Mouse (Mus musculus) liver, embryonic 13.5 days (tissue): Measurements from ENCODE around the gene Dnm3. TPM values are rescaled to one million over a fixed set of nuclear protein-coding genes. Genes with fewer than 3 reads are reported as not detected.

Experiments used
- ATAC-seq: fragments of 200-750 bp; cut with Nextera tagmentation; 2 replicates; pipeline ENCODE4 v1.8.0; 2017; ENCODE audit warnings: low read depth, mild to moderate bottlenecking, moderate number of reproducible peaks, moderate library complexity
- DNase-seq: peaks from one replicate; pipeline ENCODE4 v3.0.0; 2022
- H3K27ac ChIP-seq: fragments of 300-500 bp; sonication (generic); 2 replicates; pipeline ENCODE4 v1.5.1; 2015; ENCODE audit warnings: moderate library complexity, mild to moderate bottlenecking, inconsistent platforms
- H3K27me3 ChIP-seq: fragments of 300-500 bp; sonication (generic); 2 replicates; pipeline ENCODE4 v1.6.1; 2015; ENCODE audit warnings: mild to moderate bottlenecking, inconsistent platforms
- H3K36me3 ChIP-seq: fragments of 300-500 bp; sonication (generic); 2 replicates; pipeline ENCODE4 v1.6.1; 2015; ENCODE audit warnings: mild to moderate bottlenecking, inconsistent platforms
- H3K4me1 ChIP-seq: fragments of 300-500 bp; sonication (generic); replicated peaks from 2 replicates; pipeline ENCODE4 v1.6.1; 2015; ENCODE audit warnings: inconsistent platforms
- H3K4me2 ChIP-seq: fragments of 300-500 bp; sonication (generic); 2 replicates; pipeline ENCODE4 v1.6.1; 2015; ENCODE audit warnings: inconsistent platforms, mild to moderate bottlenecking, moderate library complexity
- H3K4me3 ChIP-seq: fragments of 300-500 bp; sonication (generic); replicated peaks from 2 replicates; pipeline ENCODE4 v1.5.1; 2015; ENCODE audit warnings: mild to moderate bottlenecking, inconsistent platforms
- H3K9ac ChIP-seq: fragments of 300-500 bp; sonication (generic); 2 replicates; pipeline ENCODE4 v1.6.1; 2015; ENCODE audit warnings: mild to moderate bottlenecking, inconsistent platforms
- H3K9me3 ChIP-seq: fragments of 300-500 bp; sonication (generic); replicated peaks from 2 replicates; pipeline ENCODE4 v1.6.1; 2016; ENCODE audit warnings: inconsistent platforms
- WGBS: fragments of 180-500 bp; shearing (Covaris S2); methylation state at CpG from one replicate; pipeline ENCODE4 v1.1.7; 2015; ENCODE audit not compliant: insufficient replicate concordance; 5-methylcytosine and 5-hydroxymethylcytosine counted together
- polyA plus RNA-seq: library from polyadenylated mRNA; unstranded; fragments of >200 nt; fragmentation: Nextera tagmentation; extraction: Ambion mirVana; gene quantifications from 2 replicates; pipeline ENCODE4 v1.2.1, GENCODE M21; 2015

The Dnm3 gene
- polyA plus RNA-seq, 1 experiment from 2014 or later = 1.2 TPM

DNA sequence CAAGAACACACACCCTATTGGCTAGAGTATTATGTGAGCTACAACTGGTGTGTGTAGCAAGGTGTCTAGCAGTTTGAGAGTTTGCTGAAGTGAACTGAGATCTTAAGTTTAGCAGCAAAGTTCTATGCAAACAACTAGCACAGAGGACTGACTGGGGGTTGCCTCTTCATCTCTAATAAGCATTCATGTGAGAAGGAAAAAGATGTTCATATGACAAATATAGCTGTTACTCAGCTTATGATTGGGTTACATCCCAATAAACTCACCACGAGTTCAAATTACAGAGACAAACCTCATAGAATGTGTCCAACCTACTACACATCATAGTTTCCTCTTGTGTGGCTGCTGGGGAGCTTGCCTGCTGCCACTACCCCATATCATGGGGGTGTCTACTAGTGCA is 434.6 kb downstream of the Dnm3 start:
- ATAC-seq (no peak), DNase-seq (no peak)
- Histone ChIP-seq H3K27me3 (no peaks in the 10 kb centered on the region), H3K9ac (no peak overlapping the region), H3K4me2 (no peak overlapping the region), H3K36me3 (no peaks in the 10 kb centered on the region), H3K9me3 (no peaks in the 10 kb centered on the region), H3K27ac (no peak overlapping the region), H3K4me1 (peaks cover 11% of the 10 kb centered on the region), H3K4me3 (no peak overlapping the region)
- 47% methylated on average over 1 of the region's 1 CpGs for WGBS

- 73% methylated on average over 5 of the region's 5 CpGs for WGBS
- no peak for ATAC-seq
- H3K27ac ChIP-seq = no peak overlapping the region
Observed at GRCm38 (mm10) chr1:162042384-162042783, 435.4 kb downstream of the Dnm3 start.

GRCm38 (mm10) chr1:162040490-162041274 is 437.2 kb downstream of the Dnm3 start:
- Histone ChIP-seq H3K4me3 (no peak overlapping the region), H3K9ac (no peak overlapping the region), H3K36me3 (no peaks in the 10 kb centered on the region), H3K27me3 (no peaks in the 10 kb centered on the region), H3K4me2 (no peak overlapping the region), H3K27ac (no peak overlapping the region), H3K4me1 (peaks cover 11% of the 10 kb centered on the region), H3K9me3 (no peaks in the 10 kb centered on the region)
- ATAC-seq (no peak), DNase-seq (no peak)
- 55% methylated on average over 6 of the region's 6 CpGs for WGBS

More at GRCm38 (mm10) chr1:162042384-162042783, 435.4 kb downstream of the Dnm3 start:
- Histone ChIP-seq H3K36me3 (no peaks in the 10 kb centered on the region), H3K9ac (no peak overlapping the region), H3K27me3 (no peaks in the 10 kb centered on the region), H3K4me2 (no peak overlapping the region), H3K4me3 (no peak overlapping the region), H3K4me1 (peaks cover 11% of the 10 kb centered on the region), H3K9me3 (no peaks in the 10 kb centered on the region)
- no peak for DNase-seq

DNA sequence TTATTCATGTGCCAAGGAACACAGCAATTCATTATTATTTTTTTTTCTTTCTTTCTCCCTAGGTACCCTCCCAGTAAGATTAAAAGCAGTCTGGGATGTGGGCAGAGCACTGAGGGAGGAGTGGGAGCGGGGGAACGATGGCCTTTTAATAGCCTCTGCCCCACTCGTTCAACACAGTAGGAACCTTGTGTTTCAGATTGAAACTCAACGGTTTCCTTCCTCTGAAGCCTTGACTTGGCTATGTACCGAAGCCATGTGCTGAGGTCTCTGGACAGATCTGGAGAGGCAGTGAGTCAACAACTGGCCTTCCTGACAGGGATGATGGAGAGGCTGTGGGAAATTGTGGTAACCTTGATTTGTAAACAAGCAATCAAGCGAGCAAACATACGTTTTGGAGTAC is 438.0 kb downstream of the Dnm3 start:
- 43% methylated on average over 7 of the region's 7 CpGs for WGBS
- Histone ChIP-seq H3K4me1 (peaks cover 11% of the 10 kb centered on the region), H3K4me3 (no peak overlapping the region), H3K9me3 (no peaks in the 10 kb centered on the region), H3K36me3 (no peaks in the 10 kb centered on the region), H3K4me2 (no peak overlapping the region), H3K27ac (no peak overlapping the region), H3K27me3 (no peaks in the 10 kb centered on the region), H3K9ac (no peak overlapping the region)
- DNase-seq (no peak), ATAC-seq (no peak)

DNA sequence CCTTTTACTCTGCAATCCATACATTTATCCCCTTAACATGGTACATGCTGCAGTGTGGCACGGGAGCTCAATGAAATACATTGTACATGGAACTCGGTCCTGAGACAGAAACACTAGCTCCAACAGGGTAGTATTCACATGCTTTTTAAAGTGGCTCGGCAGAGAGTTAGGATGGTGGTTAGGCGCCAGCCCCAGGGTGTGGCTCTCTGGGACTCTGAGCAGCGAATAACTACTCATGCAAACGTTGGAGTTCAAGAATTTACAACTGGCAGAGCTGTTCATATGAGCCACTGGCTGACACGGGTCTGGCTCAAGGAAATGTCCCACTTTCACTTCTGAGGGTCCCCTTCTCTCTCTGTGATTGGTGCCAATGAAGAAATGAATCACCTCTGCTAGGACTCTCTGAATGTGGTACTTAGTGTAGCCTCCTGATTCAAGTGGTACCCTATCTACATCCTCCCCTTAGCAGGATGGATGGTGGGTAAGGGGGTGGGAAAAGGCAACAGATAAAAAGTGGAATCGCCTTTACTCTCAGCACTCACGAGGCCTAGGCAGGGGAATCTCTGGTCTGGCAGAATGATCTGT is 438.7 kb downstream of the Dnm3 start:
- ATAC-seq = no peak
- Histone ChIP-seq H3K36me3 (no peaks in the 10 kb centered on the region), H3K4me3 (no peak overlapping the region), H3K9ac (no peak overlapping the region), H3K4me1 (peaks cover 11% of the 10 kb centered on the region), H3K27ac (peak overlapping the region; percentile 18; the same call in 1 of the 2 replicates), H3K9me3 (no peaks in the 10 kb centered on the region), H3K4me2 (no peak overlapping the region), H3K27me3 (no peaks in the 10 kb centered on the region)
- WGBS = 38% methylated on average over 9 of the region's 9 CpGs
- no peak for DNase-seq

DNA sequence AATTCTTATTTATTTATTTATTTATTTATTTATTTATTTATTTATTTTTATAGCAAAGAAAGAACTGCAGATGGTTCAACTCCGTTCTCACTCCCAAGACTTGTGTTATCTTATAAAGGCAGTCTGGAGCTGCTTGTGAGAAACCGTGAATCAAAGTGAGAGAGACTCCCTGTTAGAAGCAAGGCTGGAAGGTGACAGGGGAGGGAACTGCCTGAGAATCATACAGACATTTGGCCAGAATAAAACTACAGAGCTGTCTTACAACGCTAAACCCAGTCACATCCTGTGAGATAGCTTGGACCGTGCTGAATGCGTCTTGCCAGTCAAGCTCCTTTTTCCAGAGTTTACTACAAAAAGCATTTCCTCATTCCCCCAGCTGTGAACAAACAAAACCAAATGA is 439.4 kb downstream of the Dnm3 start:
- WGBS = 32% methylated on average over 5 of the region's 5 CpGs
- no peak for ATAC-seq
- H3K36me3 ChIP-seq = no peaks in the 10 kb centered on the region
- DNase-seq = no peak
- H3K4me2 ChIP-seq = no peak overlapping the region
- no peaks in the 10 kb centered on the region for H3K27me3 ChIP-seq
- H3K9ac ChIP-seq = no peak overlapping the region
- no peak overlapping the region for H3K27ac ChIP-seq
- H3K4me3 ChIP-seq = no peak overlapping the region
- no peaks in the 10 kb centered on the region for H3K9me3 ChIP-seq
- peaks cover 11% of the 10 kb centered on the region for H3K4me1 ChIP-seq

DNA sequence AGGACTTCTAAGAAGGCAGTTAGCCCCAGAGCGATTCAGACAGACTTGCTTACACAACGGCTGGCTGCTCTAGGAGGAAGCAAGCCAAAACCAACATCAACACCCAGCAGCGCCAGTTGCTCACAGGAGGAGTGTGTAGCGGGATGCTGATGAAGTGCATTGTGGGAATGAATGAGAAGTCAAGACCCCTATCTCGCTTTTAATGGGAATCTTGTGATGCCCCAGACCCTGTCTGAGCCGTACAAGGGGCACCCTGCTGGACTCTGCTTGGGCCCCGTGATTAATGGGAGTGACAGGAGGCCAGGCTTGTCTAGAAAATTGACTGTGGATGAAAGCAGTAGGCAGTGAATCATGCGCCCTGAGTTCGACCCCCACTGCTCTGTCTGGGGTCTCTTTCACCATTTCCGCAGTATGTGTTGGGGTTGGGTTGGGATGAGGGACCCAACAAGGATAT is 439.8 kb downstream of the Dnm3 start:
- H3K27ac ChIP-seq = no peak overlapping the region
- 67% methylated on average over 10 of the region's 10 CpGs for WGBS
- no peaks in the 10 kb centered on the region for H3K27me3 ChIP-seq
- no peak overlapping the region for H3K9ac ChIP-seq
- no peaks in the 10 kb centered on the region for H3K36me3 ChIP-seq
- DNase-seq (no peak), ATAC-seq (no peak)
- H3K4me2 ChIP-seq = no peak overlapping the region
- H3K9me3 ChIP-seq = no peaks in the 10 kb centered on the region
- H3K4me3 ChIP-seq = no peak overlapping the region
- peaks cover 11% of the 10 kb centered on the region for H3K4me1 ChIP-seq

- Histone ChIP-seq H3K4me3 (no peak overlapping the region), H3K4me1 (peaks cover 11% of the 10 kb centered on the region), H3K4me2 (no peak overlapping the region), H3K9me3 (no peaks in the 10 kb centered on the region), H3K27ac (no peak overlapping the region), H3K27me3 (no peaks in the 10 kb centered on the region), H3K36me3 (no peaks in the 10 kb centered on the region), H3K9ac (no peak overlapping the region)
- ATAC-seq = no peak
- no peak for DNase-seq
- WGBS = 71% methylated on average over 6 of the region's 6 CpGs
Observed at GRCm38 (mm10) chr1:162037185-162037765, 440.6 kb downstream of the Dnm3 start.

DNA sequence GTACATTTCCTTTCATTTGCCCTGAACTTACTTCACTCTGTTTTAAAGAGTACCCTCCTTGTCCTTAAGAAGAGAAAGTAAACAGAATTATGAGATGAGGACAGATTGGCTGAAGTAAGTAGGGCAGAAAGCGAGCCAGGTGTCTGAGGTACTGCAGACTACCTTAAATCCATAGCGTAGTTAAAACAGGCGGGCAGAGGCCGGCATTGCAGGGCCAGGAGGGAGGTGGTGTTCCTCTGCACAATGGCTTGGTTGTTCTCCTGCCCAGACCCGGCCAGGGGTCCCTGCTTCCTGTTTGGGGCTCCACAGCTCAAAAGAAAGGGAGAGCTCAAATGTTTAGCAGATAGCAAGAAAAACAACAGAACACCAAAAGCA is 441.4 kb downstream of the Dnm3 start:
- Histone ChIP-seq H3K9me3 (no peaks in the 10 kb centered on the region), H3K27me3 (no peaks in the 10 kb centered on the region), H3K4me3 (no peak overlapping the region), H3K4me2 (no peak overlapping the region), H3K9ac (no peak overlapping the region), H3K27ac (no peak overlapping the region), H3K36me3 (no peaks in the 10 kb centered on the region), H3K4me1 (peaks cover 11% of the 10 kb centered on the region)
- 25% methylated on average over 5 of the region's 5 CpGs for WGBS
- ATAC-seq (no peak), DNase-seq (no peak)

GRCm38 (mm10) chr1:162035800-162036460 is 441.9 kb downstream of the Dnm3 start:
- Histone ChIP-seq H3K27me3 (no peaks in the 10 kb centered on the region), H3K4me2 (no peak overlapping the region), H3K4me1 (peaks cover 11% of the 10 kb centered on the region), H3K9me3 (no peaks in the 10 kb centered on the region), H3K27ac (no peak overlapping the region), H3K4me3 (no peak overlapping the region), H3K36me3 (no peaks in the 10 kb centered on the region), H3K9ac (no peak overlapping the region)
- WGBS = 76% methylated on average over 6 of the region's 6 CpGs
- ATAC-seq (no peak), DNase-seq (no peak)

DNA sequence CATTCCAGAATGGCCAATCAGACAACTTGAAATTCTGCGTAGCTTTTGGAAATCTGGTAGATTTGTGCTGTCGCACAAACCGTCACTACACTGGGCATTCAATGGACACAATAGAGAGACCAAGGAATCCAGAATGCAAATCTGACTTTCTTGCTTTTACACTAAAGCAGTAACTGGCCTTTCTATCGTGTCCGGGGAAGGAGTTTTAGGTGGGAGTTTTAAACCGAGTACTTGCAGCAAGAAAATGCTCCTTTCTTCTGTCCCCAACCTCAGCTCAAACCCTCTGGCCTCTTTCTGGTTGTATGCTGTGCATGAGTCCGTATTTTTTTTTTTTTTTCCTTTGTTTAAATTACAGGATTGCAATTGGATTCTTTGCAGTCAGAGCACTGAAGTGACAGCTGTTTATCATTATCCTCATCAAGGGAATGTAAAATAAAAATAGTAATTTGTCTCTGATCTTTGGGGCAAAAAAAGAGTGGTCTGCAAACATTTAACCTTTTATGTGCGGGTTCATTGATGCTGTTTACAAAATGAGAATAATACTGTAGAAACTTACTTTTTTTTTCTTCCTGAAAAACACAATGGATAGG is 454.1 kb downstream of the Dnm3 start:
- no peak for ATAC-seq
- no peak overlapping the region for H3K4me2 ChIP-seq
- WGBS = 62% methylated on average over 8 of the region's 8 CpGs
- no peak overlapping the region for H3K9ac ChIP-seq
- no peak overlapping the region for H3K4me3 ChIP-seq
- H3K4me1 ChIP-seq = no peaks in the 10 kb centered on the region
- no peaks in the 10 kb centered on the region for H3K9me3 ChIP-seq
- DNase-seq = no peak
- H3K27me3 ChIP-seq = no peaks in the 10 kb centered on the region
- H3K36me3 ChIP-seq = no peaks in the 10 kb centered on the region
- no peak overlapping the region for H3K27ac ChIP-seq
